Mouse (Mus musculus) erythroblast, embryonic 14.5 days (primary cell): ENCODE measurements around the gene Daam1. TPM values are rescaled to one million over a fixed set of nuclear protein-coding genes. Genes with fewer than 3 reads are reported as not detected.

Source experiments
- H3K27me3 ChIP-seq: 2 replicates; pipeline ENCODE4 v1.6.1; 2012; ENCODE audit warnings: inconsistent platforms; ENCODE audit not compliant: control insufficient read depth
- H3K36me3 ChIP-seq: 2 replicates; pipeline ENCODE4 v1.6.1; 2012; ENCODE audit warnings: mild to moderate bottlenecking, inconsistent platforms; ENCODE audit not compliant: control insufficient read depth
- H3K4me1 ChIP-seq: 2 replicates; pipeline ENCODE4 v1.6.1; 2012; ENCODE audit warnings: inconsistent platforms; ENCODE audit not compliant: control insufficient read depth
- H3K4me3 ChIP-seq: replicated peaks from 2 replicates; pipeline ENCODE3; 2012; ENCODE audit warnings: moderate library complexity, mild to moderate bottlenecking, inconsistent platforms
- H3K9me3 ChIP-seq: 2 replicates; pipeline ENCODE4 v1.6.1; 2012; ENCODE audit warnings: low read length, inconsistent platforms, mixed read lengths; ENCODE audit not compliant: control insufficient read depth
- GATA1 ChIP-seq: IDR thresholded peaks from 2 replicates; pipeline ENCODE4 v1.6.1; 2012; ENCODE audit warnings: low read length, inconsistent platforms, mixed read lengths
- TAL1 ChIP-seq: IDR thresholded peaks from 3 replicates; pipeline ENCODE4 v1.6.1; 2012; ENCODE audit warnings: low read length, inconsistent platforms, mixed read lengths
- polyA plus RNA-seq: library from polyadenylated mRNA; stranded (reverse); fragments of >175 nt; gene quantifications from 2 replicates; pipeline ENCODE4 v1.2.3, GENCODE M21; 2012

Gene Daam1
- polyA plus RNA-seq, 1 experiment, result 2.2 TPM

DNA sequence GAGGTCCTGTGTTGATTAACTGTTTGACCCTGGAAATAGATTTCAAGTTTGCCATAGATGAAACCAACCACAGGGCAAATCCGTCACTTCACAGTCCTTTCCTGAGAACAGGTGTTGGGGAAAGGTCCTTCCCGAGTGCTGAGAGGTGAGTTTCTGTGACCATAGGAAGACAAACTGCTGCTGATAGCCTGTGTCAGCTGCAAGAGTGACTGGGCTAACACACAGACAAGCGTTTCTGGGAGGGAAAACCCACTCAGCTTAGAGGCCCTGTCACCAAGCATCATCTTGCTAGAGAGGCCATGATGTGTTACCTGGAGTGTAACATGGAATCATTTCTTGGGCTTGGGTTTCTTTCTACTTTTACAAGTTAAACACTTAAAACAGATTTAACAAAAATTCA is 35.1 kb downstream of the Daam1 start:
- no peak for TF ChIP-seq TAL1
- no peak for TF ChIP-seq GATA1
- no peaks in the 10 kb centered on the region for H3K9me3 ChIP-seq
- H3K36me3 ChIP-seq, result peaks cover 55% of the 10 kb centered on the region
- H3K4me1 ChIP-seq, result peaks cover 6% of the 10 kb centered on the region
- H3K4me3 ChIP-seq, result no peak overlapping the region
- H3K27me3 ChIP-seq, result no peaks in the 10 kb centered on the region

DNA sequence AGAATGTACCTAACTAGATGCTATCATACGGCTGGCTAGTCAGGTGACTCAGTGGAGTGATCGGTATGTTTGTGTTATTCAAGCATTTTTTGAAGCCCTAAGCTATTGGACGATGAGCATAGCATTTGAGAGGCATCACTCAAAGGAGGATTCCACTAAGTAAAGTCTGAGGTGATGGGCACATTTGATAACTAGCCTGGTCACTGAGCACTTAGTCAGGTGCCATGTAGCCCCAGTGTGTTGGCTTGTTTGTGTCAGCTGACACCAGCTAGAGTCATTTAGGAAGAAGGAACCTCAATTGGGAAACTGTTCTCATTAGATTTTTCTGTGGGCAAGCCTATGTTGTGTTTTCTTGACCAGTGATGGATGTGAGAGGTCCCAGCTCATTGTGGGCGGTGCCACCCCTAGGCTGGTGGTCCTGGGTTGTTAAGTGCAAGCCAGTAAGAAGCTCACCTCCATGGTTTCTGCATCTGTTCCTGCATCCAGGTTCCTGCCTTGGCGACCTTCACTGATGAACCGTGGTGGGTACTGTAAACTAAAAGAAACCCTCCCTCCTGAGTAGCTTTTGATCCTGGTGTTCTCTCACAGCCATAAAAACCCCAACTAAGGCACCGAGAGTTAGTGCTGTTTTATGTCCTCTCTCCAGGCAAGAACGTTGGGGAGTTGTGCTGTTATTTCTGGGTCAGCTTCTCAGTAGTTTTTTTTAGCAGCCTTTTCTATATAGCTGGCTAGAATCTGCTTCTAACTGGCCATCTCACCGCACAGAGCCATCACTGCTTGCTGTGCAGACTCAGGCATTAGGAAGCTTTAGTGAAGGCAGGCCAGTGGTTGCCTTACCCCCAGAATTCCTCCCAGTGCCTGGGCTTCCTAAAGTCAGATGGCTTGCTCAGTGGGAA is 36.7 kb downstream of the Daam1 start:
- TF ChIP-seq TAL1, result no peak
- no peak for TF ChIP-seq GATA1
- H3K4me1 ChIP-seq, result peaks cover 15% of the 10 kb centered on the region
- H3K4me3 ChIP-seq, result no peak overlapping the region
- peaks cover 47% of the 10 kb centered on the region for H3K36me3 ChIP-seq
- no peaks in the 10 kb centered on the region for H3K9me3 ChIP-seq
- H3K27me3 ChIP-seq, result no peaks in the 10 kb centered on the region

DNA sequence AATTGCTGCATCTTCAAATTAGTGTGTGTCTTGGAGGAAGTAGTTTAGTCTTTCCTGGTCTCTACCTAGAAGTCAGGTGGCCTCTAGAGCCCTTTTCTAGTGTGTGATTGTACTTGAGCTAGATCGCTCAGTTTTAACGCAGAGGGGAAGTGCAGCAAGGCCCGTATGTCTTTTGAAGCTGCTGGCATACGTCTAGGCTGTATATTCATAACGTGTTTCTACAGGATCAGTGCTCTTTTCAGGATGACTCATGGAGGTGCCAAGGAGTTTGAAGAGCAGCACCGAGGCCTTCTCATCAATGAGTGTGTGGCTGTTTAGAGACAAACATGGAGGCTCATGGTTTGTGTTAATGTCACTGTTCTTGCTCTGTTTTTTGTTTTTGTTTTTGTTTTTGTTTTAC is 39.8 kb downstream of the Daam1 start:
- Histone ChIP-seq H3K27me3 (no peaks in the 10 kb centered on the region), H3K36me3 (peaks cover 44% of the 10 kb centered on the region), H3K4me1 (peaks cover 15% of the 10 kb centered on the region), H3K9me3 (no peaks in the 10 kb centered on the region), H3K4me3 (no peak overlapping the region)
- TF ChIP-seq GATA1 (no peak), TAL1 (no peak)

DNA sequence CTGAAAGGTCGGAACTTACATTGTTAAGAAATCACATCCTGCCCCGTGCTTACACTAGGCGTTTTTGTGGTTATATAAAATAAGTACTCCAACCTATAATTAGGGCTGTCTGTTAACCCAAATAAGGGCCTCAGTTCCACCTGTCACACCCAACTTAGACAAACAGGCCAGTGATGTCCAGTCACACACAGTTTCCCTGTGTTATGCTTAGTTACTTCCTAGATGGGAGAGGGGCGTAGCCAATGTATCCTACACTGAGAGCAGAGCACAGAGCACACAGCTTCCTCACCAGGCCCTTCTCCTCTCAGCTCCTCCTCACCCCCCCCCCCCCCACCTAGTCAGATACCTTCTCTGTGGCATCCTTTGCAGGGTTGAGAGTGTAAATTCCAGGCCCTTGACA is 41.5 kb downstream of the Daam1 start:
- TF ChIP-seq TAL1, result no peak
- TF ChIP-seq GATA1, result no peak
- Histone ChIP-seq H3K36me3 (peaks cover 48% of the 10 kb centered on the region), H3K4me1 (peaks cover 15% of the 10 kb centered on the region), H3K27me3 (no peaks in the 10 kb centered on the region), H3K9me3 (no peaks in the 10 kb centered on the region), H3K4me3 (no peak overlapping the region)

DNA sequence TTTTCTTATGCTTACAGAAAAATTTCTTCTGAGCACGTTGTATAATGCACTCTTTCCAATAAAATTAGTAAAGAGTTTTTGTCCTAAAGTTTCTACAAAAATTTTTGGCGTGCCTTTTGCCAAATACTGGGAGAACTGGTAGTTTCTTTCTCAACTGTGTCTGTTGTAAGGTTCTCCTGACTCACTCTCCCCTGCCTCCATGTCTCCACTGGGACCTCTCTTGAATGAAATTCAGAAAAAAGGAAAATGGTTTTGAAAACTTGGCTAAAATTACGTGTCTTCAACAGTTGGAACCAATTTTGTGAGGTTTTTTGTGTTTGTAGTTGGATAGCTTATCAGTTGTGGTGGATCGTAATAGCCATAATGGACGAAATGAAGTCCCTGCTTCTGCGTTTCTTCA is 43.7 kb downstream of the Daam1 start:
- no peaks in the 10 kb centered on the region for H3K9me3 ChIP-seq
- no peak overlapping the region for H3K4me3 ChIP-seq
- peaks cover 38% of the 10 kb centered on the region for H3K36me3 ChIP-seq
- no peaks in the 10 kb centered on the region for H3K27me3 ChIP-seq
- peaks cover 16% of the 10 kb centered on the region for H3K4me1 ChIP-seq
- no peak for TF ChIP-seq TAL1

DNA sequence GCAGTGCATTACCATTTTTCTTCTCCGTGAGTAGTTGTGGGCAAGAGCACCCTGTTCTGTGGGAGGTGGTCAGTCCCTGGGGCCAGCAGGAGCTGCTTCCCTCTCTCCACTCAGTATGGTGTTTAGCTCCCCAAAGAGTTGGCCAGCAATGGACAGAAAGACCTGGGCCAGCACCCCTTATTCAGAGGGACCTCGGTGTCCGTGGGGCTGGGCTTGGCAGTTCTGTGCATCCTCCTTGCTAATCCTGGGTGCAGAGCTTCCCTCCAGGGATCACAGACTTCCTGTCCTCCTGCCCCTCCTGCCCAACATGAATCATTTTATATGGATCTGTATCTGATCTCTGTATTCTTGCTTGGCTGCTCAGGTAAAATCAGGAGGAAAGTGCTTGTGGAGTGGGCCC is 44.1 kb downstream of the Daam1 start:
- no peaks in the 10 kb centered on the region for H3K9me3 ChIP-seq
- peaks cover 15% of the 10 kb centered on the region for H3K4me1 ChIP-seq
- H3K4me3 ChIP-seq, result no peak overlapping the region
- H3K36me3 ChIP-seq, result peaks cover 34% of the 10 kb centered on the region
- H3K27me3 ChIP-seq, result no peaks in the 10 kb centered on the region
- TF ChIP-seq GATA1 (no peak), TAL1 (no peak)

DNA sequence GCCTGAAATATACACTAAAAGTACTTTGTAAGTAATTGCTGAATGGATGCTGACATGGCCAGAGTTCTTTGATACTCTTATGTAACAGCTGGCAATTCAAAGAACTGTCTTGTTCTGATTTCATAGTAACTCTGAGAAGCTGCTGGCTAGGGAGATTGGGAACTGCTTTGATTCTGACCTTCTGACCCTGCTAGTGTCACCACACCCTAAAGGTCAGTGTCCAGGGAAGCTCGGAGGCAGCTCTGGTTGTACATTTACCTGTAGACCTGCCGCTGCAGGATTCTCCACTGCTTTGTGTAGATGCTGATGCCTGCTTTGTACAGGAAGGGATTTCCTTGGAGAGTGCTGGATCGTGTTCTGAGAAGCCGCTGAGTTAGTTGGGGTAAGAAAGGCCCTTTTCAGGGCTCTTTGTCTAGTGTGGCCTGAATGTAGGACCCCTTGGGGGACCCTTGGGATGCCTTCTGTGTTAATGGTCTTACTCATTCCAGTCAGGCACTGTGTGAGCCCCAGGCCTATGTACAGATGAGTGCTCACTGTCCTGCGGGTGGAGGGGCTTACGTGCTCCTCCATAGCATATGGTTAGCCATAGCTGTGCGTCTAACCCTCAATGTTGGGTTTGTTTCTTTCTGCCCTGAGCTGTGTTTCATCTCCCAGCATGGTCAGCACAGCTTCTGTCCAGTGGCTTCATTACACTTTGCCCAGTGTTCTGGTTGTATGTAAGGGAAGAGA is 45.0 kb downstream of the Daam1 start:
- TF ChIP-seq TAL1, result no peak
- TF ChIP-seq GATA1, result no peak
- H3K4me1 ChIP-seq, result peaks cover 13% of the 10 kb centered on the region
- H3K4me3 ChIP-seq, result peak overlapping the region; percentile 42
- peaks cover 33% of the 10 kb centered on the region for H3K36me3 ChIP-seq
- H3K27me3 ChIP-seq, result no peaks in the 10 kb centered on the region
- H3K9me3 ChIP-seq, result no peaks in the 10 kb centered on the region

DNA sequence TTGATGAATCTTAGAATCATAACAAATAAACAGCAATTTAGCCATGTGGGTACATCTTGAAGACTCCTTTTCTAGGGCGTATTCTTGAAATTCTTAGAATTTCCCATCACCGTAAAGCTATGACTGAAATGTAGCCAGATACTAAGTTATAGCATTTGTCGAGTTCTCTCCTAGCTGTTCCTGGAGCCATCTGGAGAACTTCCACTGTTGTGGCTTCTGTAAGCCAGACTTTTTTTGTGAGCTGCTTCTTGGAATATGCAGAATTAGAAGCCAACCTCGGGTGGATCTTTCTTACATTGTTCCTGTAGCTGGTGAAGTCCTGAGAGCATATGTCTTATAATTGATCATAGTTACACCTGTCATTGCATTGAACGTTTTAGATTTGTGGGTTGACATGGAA is 50.1 kb downstream of the Daam1 start:
- TF ChIP-seq GATA1 (no peak), TAL1 (no peak)
- peaks cover 25% of the 10 kb centered on the region for H3K36me3 ChIP-seq
- peaks cover 24% of the 10 kb centered on the region for H3K4me1 ChIP-seq
- H3K4me3 ChIP-seq, result no peak overlapping the region
- H3K9me3 ChIP-seq, result no peaks in the 10 kb centered on the region
- H3K27me3 ChIP-seq, result no peaks in the 10 kb centered on the region

DNA sequence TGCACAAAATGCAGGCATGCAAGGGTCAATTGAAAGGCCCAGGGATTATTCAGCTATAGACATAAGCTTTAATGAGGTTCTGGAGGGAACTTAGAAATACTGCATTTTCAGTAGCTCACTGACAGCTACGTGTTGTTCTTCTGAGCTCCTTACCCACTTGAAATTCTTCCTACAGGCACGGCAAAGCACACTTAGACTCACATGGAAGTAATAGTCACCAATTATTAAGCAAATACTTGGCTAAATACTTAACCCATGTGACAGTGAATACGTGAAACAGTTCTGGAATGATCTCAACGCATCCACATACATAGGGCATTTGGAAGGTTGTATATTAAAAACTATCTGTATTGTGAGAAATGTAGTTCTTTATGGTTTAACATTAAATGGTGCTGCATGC is 50.6 kb downstream of the Daam1 start:
- TF ChIP-seq GATA1 (no peak), TAL1 (no peak)
- Histone ChIP-seq H3K27me3 (no peaks in the 10 kb centered on the region), H3K4me1 (peaks cover 27% of the 10 kb centered on the region), H3K9me3 (no peaks in the 10 kb centered on the region), H3K36me3 (peaks cover 25% of the 10 kb centered on the region), H3K4me3 (no peak overlapping the region)
